Mouse (Mus musculus) liver, embryonic 11.5 days (tissue): ENCODE data around the gene Pnliprp2. TPM values are rescaled to one million over a fixed set of nuclear protein-coding genes. Genes with fewer than 3 reads are reported as not detected.

Experiments used
- ATAC-seq: fragments of 200-750 bp; cut with Nextera tagmentation; replicated peaks from 2 replicates; pipeline ENCODE4 v1.8.0; 2017; ENCODE audit warnings: moderate number of reproducible peaks, mild to moderate bottlenecking, moderate TSS enrichment, moderate library complexity; ENCODE audit not compliant: low FRiP score
- DNase-seq: peaks from one replicate; pipeline ENCODE4 v3.0.0-alpha.2; 2017; ENCODE audit warnings: low spot score
- H3K27ac ChIP-seq: fragments of 300-500 bp; sonication (generic); 2 replicates; pipeline ENCODE4 v1.5.1; 2014; ENCODE audit warnings: mild to moderate bottlenecking, low read depth, low read length, control low read depth
- H3K27me3 ChIP-seq: fragments of 300-500 bp; sonication (generic); replicated peaks from 2 replicates; pipeline ENCODE4 v1.6.1; 2014; ENCODE audit warnings: low read length, mixed read lengths; ENCODE audit not compliant: control insufficient read depth, insufficient read depth
- H3K36me3 ChIP-seq: fragments of 300-500 bp; sonication (generic); 2 replicates; pipeline ENCODE4 v1.6.1; 2014; ENCODE audit warnings: mild to moderate bottlenecking, low read length, moderate library complexity, mixed read lengths; ENCODE audit not compliant: control insufficient read depth, insufficient read depth
- H3K4me1 ChIP-seq: fragments of 300-500 bp; sonication (generic); replicated peaks from 2 replicates; pipeline ENCODE4 v1.6.1; 2014; ENCODE audit warnings: low read length, mixed read lengths; ENCODE audit not compliant: control insufficient read depth, insufficient read depth
- H3K4me2 ChIP-seq: fragments of 300-500 bp; sonication (generic); 2 replicates; pipeline ENCODE4 v1.6.1; 2014; ENCODE audit warnings: mild to moderate bottlenecking, control low read depth, moderate library complexity
- H3K4me3 ChIP-seq: fragments of 300-500 bp; sonication (generic); 2 replicates; pipeline ENCODE4 v1.5.1; 2014; ENCODE audit warnings: low read depth, low read length, control low read depth
- H3K9ac ChIP-seq: fragments of 300-500 bp; sonication (generic); 2 replicates; pipeline ENCODE4 v1.6.1; 2014; ENCODE audit warnings: low read depth, low read length, control low read depth
- H3K9me3 ChIP-seq: fragments of 300-500 bp; sonication (generic); 2 replicates; pipeline ENCODE4 v1.6.1; 2016; ENCODE audit warnings: low read length, inconsistent platforms, mixed read lengths; ENCODE audit not compliant: control insufficient read depth
- WGBS: fragments of 180-500 bp; shearing (Covaris S2); extraction: QIAGEN DNeasy Blood & Tissue Kit; methylation state at CpG from one replicate; pipeline ENCODE4 v1.1.7; 2014; 5-methylcytosine and 5-hydroxymethylcytosine counted together
- polyA plus RNA-seq: library from polyadenylated mRNA; unstranded; fragments of >200 nt; fragmentation: Nextera tagmentation; extraction: Ambion mirVana; gene quantifications from 2 replicates; pipeline ENCODE4 v1.2.1, GENCODE M21; 2014

Pnliprp2 gene
- polyA plus RNA-seq, 1 experiment from 2014 or later = 5.8 TPM

GRCm38 (mm10) chr19:58810536-58810935 is 51.0 kb downstream of the Pnliprp2 start:
- no peaks in the 10 kb centered on the region for H3K4me1 ChIP-seq
- no peaks in the 10 kb centered on the region for H3K36me3 ChIP-seq
- H3K4me3 ChIP-seq = no peak overlapping the region
- ATAC-seq (no peak), DNase-seq (no peak)
- no peak overlapping the region for H3K27ac ChIP-seq
- H3K9me3 ChIP-seq = no peaks in the 10 kb centered on the region
- whole genome bisulfite sequencing = 76% methylated on average over 5 of the region's 5 CpGs
- no peaks in the 10 kb centered on the region for H3K27me3 ChIP-seq
- no peak overlapping the region for H3K4me2 ChIP-seq
- no peak overlapping the region for H3K9ac ChIP-seq

GRCm38 (mm10) chr19:58815179-58815922 is 55.8 kb downstream of the Pnliprp2 start:
- no peak for DNase-seq
- no peak overlapping the region for H3K4me3 ChIP-seq
- 86% methylated on average over 13 of the region's 13 CpGs for WGBS
- no peak overlapping the region for H3K27ac ChIP-seq
- no peaks in the 10 kb centered on the region for H3K27me3 ChIP-seq
- ATAC-seq = no peak
- H3K4me2 ChIP-seq = no peak overlapping the region
- H3K9me3 ChIP-seq = no peaks in the 10 kb centered on the region
- H3K36me3 ChIP-seq = no peaks in the 10 kb centered on the region
- H3K4me1 ChIP-seq = no peaks in the 10 kb centered on the region
- no peak overlapping the region for H3K9ac ChIP-seq

- ATAC-seq = no peak
- Histone ChIP-seq H3K4me2 (no peak overlapping the region), H3K9me3 (no peaks in the 10 kb centered on the region), H3K27me3 (no peaks in the 10 kb centered on the region), H3K4me1 (no peaks in the 10 kb centered on the region), H3K9ac (no peak overlapping the region), H3K27ac (no peak overlapping the region), H3K4me3 (no peak overlapping the region), H3K36me3 (no peaks in the 10 kb centered on the region)
- no peak for DNase-seq
- WGBS = 74% methylated on average over 17 of the region's 17 CpGs
These were observed 57.0 kb downstream of the Pnliprp2 start for GRCm38 (mm10) chr19:58816453-58817041.

- Histone ChIP-seq H3K4me1 (no peaks in the 10 kb centered on the region), H3K27me3 (no peaks in the 10 kb centered on the region), H3K4me3 (no peak overlapping the region), H3K36me3 (no peaks in the 10 kb centered on the region), H3K9ac (no peak overlapping the region), H3K4me2 (no peak overlapping the region), H3K27ac (no peak overlapping the region), H3K9me3 (no peaks in the 10 kb centered on the region)
- no peak for DNase-seq
- no peak for ATAC-seq
- WGBS = 73% methylated on average over 11 of the region's 11 CpGs
These were observed 57.9 kb downstream of the Pnliprp2 start for GRCm38 (mm10) chr19:58817398-58817797.

- Histone ChIP-seq H3K27me3 (no peaks in the 10 kb centered on the region), H3K36me3 (no peaks in the 10 kb centered on the region), H3K9ac (no peak overlapping the region), H3K4me2 (no peak overlapping the region), H3K27ac (no peak overlapping the region), H3K4me1 (no peaks in the 10 kb centered on the region), H3K4me3 (no peak overlapping the region), H3K9me3 (no peaks in the 10 kb centered on the region)
- ATAC-seq = no peak
- WGBS = 71% methylated on average over 14 of the region's 14 CpGs
- no peak for DNase-seq
These were observed 59.3 kb downstream of the Pnliprp2 start for GRCm38 (mm10) chr19:58818571-58819415.

GRCm38 (mm10) chr19:58822454-58823200 is 63.1 kb downstream of the Pnliprp2 start:
- H3K36me3 ChIP-seq = no peaks in the 10 kb centered on the region
- H3K9ac ChIP-seq = no peak overlapping the region
- H3K4me2 ChIP-seq = no peak overlapping the region
- ATAC-seq = no peak
- no peak for DNase-seq
- no peak overlapping the region for H3K27ac ChIP-seq
- H3K4me1 ChIP-seq = no peaks in the 10 kb centered on the region
- no peaks in the 10 kb centered on the region for H3K27me3 ChIP-seq
- WGBS = 74% methylated on average over 20 of the region's 20 CpGs
- H3K4me3 ChIP-seq = no peak overlapping the region
- no peaks in the 10 kb centered on the region for H3K9me3 ChIP-seq

- Histone ChIP-seq H3K9ac (no peak overlapping the region), H3K9me3 (no peaks in the 10 kb centered on the region), H3K4me3 (no peak overlapping the region), H3K4me1 (no peaks in the 10 kb centered on the region), H3K4me2 (no peak overlapping the region), H3K36me3 (no peaks in the 10 kb centered on the region), H3K27me3 (no peaks in the 10 kb centered on the region), H3K27ac (no peak overlapping the region)
- DNase-seq (no peak), ATAC-seq (no peak)
- WGBS = 83% methylated on average over 3 of the region's 3 CpGs
These were observed 63.8 kb downstream of the Pnliprp2 start for GRCm38 (mm10) chr19:58823301-58823700.

- ATAC-seq = no peak
- no peaks in the 10 kb centered on the region for H3K36me3 ChIP-seq
- H3K4me2 ChIP-seq = no peak overlapping the region
- no peak overlapping the region for H3K4me3 ChIP-seq
- no peaks in the 10 kb centered on the region for H3K27me3 ChIP-seq
- H3K27ac ChIP-seq = no peak overlapping the region
- H3K4me1 ChIP-seq = no peaks in the 10 kb centered on the region
- no peaks in the 10 kb centered on the region for H3K9me3 ChIP-seq
- no peak overlapping the region for H3K9ac ChIP-seq
- WGBS = 55% methylated on average over 1 of the region's 1 CpGs
- no peak for DNase-seq
These were observed 64.8 kb downstream of the Pnliprp2 start for GRCm38 (mm10) chr19:58824316-58824715.
